Mouse (Mus musculus) heart, adult 2 months (tissue): ENCODE measurements around the gene Gm6370.

ENCODE experiments used
- CTCF ChIP-seq: fragments of 200-600 bp; IDR thresholded peaks from 2 replicates; pipeline ENCODE4 v1.8.1; 2022; ENCODE audit warnings: antibody characterized with exemption, mild to moderate bottlenecking, moderate library complexity
- POLR2A ChIP-seq: fragments of 200-500 bp; IDR thresholded peaks from 2 replicates; pipeline ENCODE4 v1.6.1; 2011; ENCODE audit warnings: mild to moderate bottlenecking, low read depth, low read length, control low read depth; ENCODE audit not compliant: insufficient read depth

DNA sequence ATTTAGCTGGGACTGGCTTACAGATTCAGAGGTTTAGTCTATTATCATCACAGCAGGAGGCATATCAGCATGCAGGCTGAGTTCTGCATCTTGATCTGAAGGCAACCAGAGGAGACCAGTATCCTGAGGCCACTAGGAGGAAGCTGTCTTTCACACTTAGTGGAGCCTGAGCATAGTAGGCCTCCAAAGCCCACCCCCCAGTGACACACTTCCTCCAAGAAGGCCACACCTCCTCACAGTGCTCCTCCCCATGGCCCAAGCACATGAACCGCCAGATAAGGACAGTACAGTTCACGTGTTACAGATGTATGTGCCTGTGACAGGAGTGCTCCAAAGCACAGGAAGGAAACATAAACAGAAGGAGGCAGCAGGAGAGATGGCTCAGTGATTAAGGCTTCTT, 48.4 kb upstream of the Gm6370 start:
- TF ChIP-seq CTCF (no peak), POLR2A (no peak)
